Mouse (Mus musculus) midbrain, embryonic 12.5 days (tissue): ENCODE results near the gene Ankrd9. TPM values are rescaled to one million over a fixed set of nuclear protein-coding genes. Genes with fewer than 3 reads are reported as not detected.

Experiments used
- ATAC-seq: fragments of 200-750 bp; cut with Nextera tagmentation; 2 replicates; pipeline ENCODE4 v1.8.0; 2017; ENCODE audit warnings: low read depth, moderate TSS enrichment, moderate library complexity; ENCODE audit not compliant: low FRiP score
- H3K27ac ChIP-seq: fragments of 300-500 bp; sonication (generic); replicated peaks from 2 replicates; pipeline ENCODE4 v1.5.1; 2016; ENCODE audit warnings: mild to moderate bottlenecking
- H3K27me3 ChIP-seq: fragments of 300-500 bp; sonication (generic); 2 replicates; pipeline ENCODE4 v1.6.1; 2016; ENCODE audit warnings: mild to moderate bottlenecking
- H3K36me3 ChIP-seq: fragments of 300-500 bp; sonication (generic); 2 replicates; pipeline ENCODE4 v1.6.1; 2016
- H3K4me1 ChIP-seq: fragments of 300-500 bp; sonication (generic); 2 replicates; pipeline ENCODE4 v1.6.1; 2016
- H3K4me2 ChIP-seq: fragments of 300-500 bp; sonication (generic); replicated peaks from 2 replicates; pipeline ENCODE4 v1.6.1; 2016; ENCODE audit warnings: mild to moderate bottlenecking, moderate library complexity
- H3K4me3 ChIP-seq: fragments of 300-500 bp; sonication (generic); 2 replicates; pipeline ENCODE4 v1.5.1; 2016; ENCODE audit warnings: mild to moderate bottlenecking
- H3K9ac ChIP-seq: fragments of 300-500 bp; sonication (generic); replicated peaks from 2 replicates; pipeline ENCODE4 v1.6.1; 2016; ENCODE audit warnings: mild to moderate bottlenecking, moderate library complexity
- H3K9me3 ChIP-seq: fragments of 300-500 bp; sonication (generic); 2 replicates; pipeline ENCODE4 v1.6.1; 2016; ENCODE audit warnings: mild to moderate bottlenecking
- WGBS: fragments of 180-500 bp; shearing (Covaris S2); methylation state at CpG from one replicate; pipeline ENCODE4 v1.1.7; 2016; 5-methylcytosine and 5-hydroxymethylcytosine counted together
- polyA plus RNA-seq: library from polyadenylated mRNA; unstranded; fragments of >200 nt; fragmentation: Nextera tagmentation; extraction: Ambion mirVana; gene quantifications from 2 replicates; pipeline ENCODE4 v1.2.1, GENCODE M21; 2016

The Ankrd9 gene
- polyA plus RNA-seq, 1 experiment from 2014 or later: 11.7 TPM

DNA sequence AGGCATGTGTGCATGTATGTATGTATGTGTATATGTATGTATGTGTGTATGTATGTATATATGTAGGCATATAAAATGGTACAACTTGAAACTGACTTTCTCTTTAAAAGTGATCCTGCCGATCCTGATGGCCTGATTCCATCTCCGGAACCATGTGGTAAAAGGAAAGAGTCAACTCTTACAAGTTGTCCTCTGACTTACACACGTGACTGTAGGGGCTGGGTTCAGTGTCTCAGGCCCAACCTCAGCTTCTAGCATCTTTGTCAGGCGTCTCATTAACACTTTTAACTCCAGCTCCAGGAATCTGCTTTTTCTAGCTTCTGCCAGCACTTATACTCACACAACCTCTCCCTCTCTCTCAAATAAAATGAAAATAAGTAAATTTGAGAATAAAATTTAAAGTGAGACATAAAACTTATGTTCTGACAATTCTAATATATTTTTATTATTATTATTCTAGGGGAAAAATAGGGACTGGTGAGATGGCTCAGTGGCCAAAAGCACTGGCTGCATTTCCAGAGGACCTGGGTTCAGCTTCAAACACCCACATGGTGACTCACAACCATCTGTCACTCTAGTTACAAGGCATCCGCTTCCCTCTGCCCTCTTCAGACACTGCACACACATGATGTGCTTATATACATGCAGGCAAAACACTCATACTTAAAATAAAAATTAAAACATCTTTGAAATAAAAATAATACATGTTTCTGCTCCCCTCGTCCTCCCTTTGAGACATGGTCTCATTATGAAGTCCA, 26.0 kb downstream of the Ankrd9 start:
- WGBS: 84% methylated on average over 6 of the region's 6 CpGs

DNA sequence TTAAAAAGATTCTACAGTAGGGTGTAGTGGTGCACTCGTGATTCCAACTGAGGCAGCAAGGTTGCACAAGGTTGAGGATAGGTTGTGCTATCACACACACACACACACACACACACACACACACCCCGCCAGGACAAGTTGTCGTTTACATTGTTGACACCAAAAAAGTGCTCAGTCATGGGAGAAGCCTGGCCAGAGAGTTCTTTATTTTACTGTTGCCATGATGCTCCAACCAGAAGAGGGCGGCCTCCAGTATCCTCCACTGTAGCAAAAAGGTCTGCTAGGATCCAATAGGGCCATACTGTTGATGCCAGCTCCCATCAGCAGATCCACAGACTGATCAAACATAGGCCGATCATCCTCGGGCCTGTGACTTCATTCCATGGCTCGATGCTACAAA, 27.6 kb downstream of the Ankrd9 start:
- Histone ChIP-seq H3K9me3 (no peaks in the 10 kb centered on the region), H3K4me3 (no peak overlapping the region), H3K4me1 (no peaks in the 10 kb centered on the region), H3K4me2 (no peak overlapping the region), H3K9ac (no peak overlapping the region), H3K27me3 (no peaks in the 10 kb centered on the region), H3K27ac (no peak overlapping the region), H3K36me3 (peaks cover 40% of the 10 kb centered on the region)
- no peak for ATAC-seq
- 87% methylated on average over 7 of the region's 7 CpGs for WGBS

More for the DNA sequence above, 26.0 kb downstream of the Ankrd9 start:
- no peak for ATAC-seq
- Histone ChIP-seq H3K36me3 (peaks cover 40% of the 10 kb centered on the region), H3K4me3 (no peak overlapping the region), H3K27me3 (no peaks in the 10 kb centered on the region), H3K27ac (no peak overlapping the region), H3K9ac (no peak overlapping the region), H3K4me1 (no peaks in the 10 kb centered on the region), H3K9me3 (no peaks in the 10 kb centered on the region), H3K4me2 (no peak overlapping the region)

GRCm38 (mm10) chr12:110950151-110950550, 28.7 kb downstream of the Ankrd9 start:
- H3K27me3 ChIP-seq: no peaks in the 10 kb centered on the region
- no peak overlapping the region for H3K4me3 ChIP-seq
- no peak overlapping the region for H3K27ac ChIP-seq
- no peak for ATAC-seq
- peaks cover 39% of the 10 kb centered on the region for H3K36me3 ChIP-seq
- no peak overlapping the region for H3K9ac ChIP-seq
- WGBS: 89% methylated on average over 4 of the region's 4 CpGs
- no peak overlapping the region for H3K4me2 ChIP-seq
- no peaks in the 10 kb centered on the region for H3K4me1 ChIP-seq
- H3K9me3 ChIP-seq: no peaks in the 10 kb centered on the region

DNA sequence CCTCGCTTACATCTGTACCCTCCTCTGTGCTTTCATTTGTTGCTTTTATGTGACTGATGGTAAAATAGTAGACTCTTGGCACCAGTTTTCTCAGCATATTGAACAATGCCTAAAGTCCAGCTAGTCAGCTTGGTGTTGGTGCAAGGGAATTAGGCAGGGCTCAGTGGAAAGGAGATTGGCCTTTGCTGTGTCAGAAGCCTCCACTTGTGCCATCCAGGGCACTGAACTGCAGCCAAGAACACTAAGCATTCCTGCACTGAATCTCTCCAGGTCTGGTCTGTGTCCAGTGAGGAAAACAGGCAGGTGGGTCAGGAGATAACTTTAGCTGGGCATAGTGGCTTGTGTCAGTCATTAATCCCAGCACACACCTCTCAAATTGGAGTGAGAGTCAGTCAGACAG, 29.4 kb downstream of the Ankrd9 start:
- no peak for ATAC-seq
- no peaks in the 10 kb centered on the region for H3K4me1 ChIP-seq
- no peaks in the 10 kb centered on the region for H3K9me3 ChIP-seq
- WGBS: 86% methylated on average over 1 of the region's 1 CpGs
- no peak overlapping the region for H3K27ac ChIP-seq
- H3K27me3 ChIP-seq: no peaks in the 10 kb centered on the region
- H3K4me2 ChIP-seq: no peak overlapping the region
- peaks cover 39% of the 10 kb centered on the region for H3K36me3 ChIP-seq
- H3K9ac ChIP-seq: no peak overlapping the region
- no peak overlapping the region for H3K4me3 ChIP-seq

DNA sequence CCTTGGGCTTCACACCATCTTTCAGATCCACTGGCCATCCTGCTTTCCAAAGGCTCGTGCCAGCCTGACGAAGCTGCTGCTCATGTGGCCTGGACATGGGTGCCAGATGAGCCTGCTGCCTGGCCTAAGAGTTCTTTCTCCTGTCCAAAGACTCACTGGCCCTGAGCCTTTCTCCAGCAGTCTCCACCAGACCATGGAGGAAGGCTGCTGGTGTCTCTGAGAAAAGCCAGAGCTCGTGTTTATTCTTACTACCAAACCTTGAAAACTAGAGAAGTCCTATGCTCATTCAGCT, 30.0 kb downstream of the Ankrd9 start:
- Histone ChIP-seq H3K4me2 (no peak overlapping the region), H3K27me3 (no peaks in the 10 kb centered on the region), H3K4me3 (no peak overlapping the region), H3K4me1 (no peaks in the 10 kb centered on the region), H3K9ac (no peak overlapping the region), H3K9me3 (no peaks in the 10 kb centered on the region), H3K27ac (no peak overlapping the region), H3K36me3 (peaks cover 37% of the 10 kb centered on the region)
- WGBS: 87% methylated on average over 3 of the region's 3 CpGs
- no peak for ATAC-seq

GRCm38 (mm10) chr12:110948082-110948909, 30.5 kb downstream of the Ankrd9 start:
- no peak overlapping the region for H3K4me2 ChIP-seq
- no peaks in the 10 kb centered on the region for H3K4me1 ChIP-seq
- WGBS: 95% methylated on average over 6 of the region's 6 CpGs
- H3K36me3 ChIP-seq: peaks cover 37% of the 10 kb centered on the region
- H3K27me3 ChIP-seq: no peaks in the 10 kb centered on the region
- H3K4me3 ChIP-seq: no peak overlapping the region
- no peaks in the 10 kb centered on the region for H3K9me3 ChIP-seq
- no peak for ATAC-seq
- H3K9ac ChIP-seq: no peak overlapping the region
- no peak overlapping the region for H3K27ac ChIP-seq

- Histone ChIP-seq H3K4me1 (no peaks in the 10 kb centered on the region), H3K4me2 (no peak overlapping the region), H3K27me3 (no peaks in the 10 kb centered on the region), H3K36me3 (peaks cover 43% of the 10 kb centered on the region), H3K9me3 (no peaks in the 10 kb centered on the region), H3K9ac (no peak overlapping the region), H3K27ac (no peak overlapping the region), H3K4me3 (no peak overlapping the region)
- no peak for ATAC-seq
- WGBS: 84% methylated on average over 7 of the region's 7 CpGs
Measured at GRCm38 (mm10) chr12:110946216-110946615, 32.6 kb downstream of the Ankrd9 start.

DNA sequence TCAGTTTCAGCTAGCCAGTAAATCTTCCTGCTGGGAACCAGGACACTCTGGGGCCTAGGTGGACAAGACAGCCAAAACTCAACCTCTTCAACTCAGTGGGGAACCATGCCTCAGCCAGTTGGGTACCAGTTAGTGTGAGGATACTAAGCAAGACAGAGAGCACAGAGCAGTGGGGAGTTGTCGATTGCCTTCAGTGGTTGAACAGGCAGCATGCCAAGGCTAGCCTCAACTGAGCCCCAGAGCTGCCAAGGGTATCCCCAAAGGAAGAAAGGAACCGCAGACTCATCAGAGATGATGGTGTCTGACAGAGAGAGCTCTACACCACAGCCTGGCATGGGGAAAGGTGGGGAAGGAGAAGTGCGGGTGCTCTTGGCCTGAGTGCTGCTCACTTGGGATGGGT, 38.0 kb downstream of the Ankrd9 start:
- no peak for ATAC-seq
- Histone ChIP-seq H3K4me2 (no peak overlapping the region), H3K4me1 (no peaks in the 10 kb centered on the region), H3K27me3 (no peaks in the 10 kb centered on the region), H3K36me3 (peaks cover 34% of the 10 kb centered on the region), H3K9me3 (no peaks in the 10 kb centered on the region), H3K4me3 (no peak overlapping the region), H3K27ac (no peak overlapping the region), H3K9ac (no peak overlapping the region)
- 93% methylated on average over 3 of the region's 3 CpGs for WGBS

DNA sequence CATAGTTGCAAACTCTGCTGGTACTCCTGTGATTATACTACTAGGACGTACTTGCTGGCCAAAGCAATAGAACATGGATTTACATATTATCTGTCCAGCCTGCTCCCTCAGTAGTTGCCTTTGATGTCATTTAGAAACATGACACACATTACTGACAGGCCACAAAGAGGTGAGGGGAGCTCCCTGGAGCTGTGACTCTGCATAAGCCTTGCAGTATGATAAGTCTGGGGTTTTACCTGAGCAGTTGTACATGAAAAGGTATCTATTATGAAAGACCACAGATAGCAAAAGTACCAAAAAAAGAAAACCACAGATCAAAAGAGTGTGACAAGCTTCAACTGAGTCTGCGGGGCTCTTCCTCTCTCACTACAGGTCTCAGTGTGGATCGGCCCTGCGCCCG, 39.5 kb downstream of the Ankrd9 start:
- no peaks in the 10 kb centered on the region for H3K27me3 ChIP-seq
- no peak overlapping the region for H3K27ac ChIP-seq
- H3K9me3 ChIP-seq: no peaks in the 10 kb centered on the region
- ATAC-seq: no peak
- no peak overlapping the region for H3K4me3 ChIP-seq
- H3K36me3 ChIP-seq: peaks cover 27% of the 10 kb centered on the region
- H3K4me1 ChIP-seq: no peaks in the 10 kb centered on the region
- 91% methylated on average over 5 of the region's 5 CpGs for WGBS
- no peak overlapping the region for H3K4me2 ChIP-seq
- no peak overlapping the region for H3K9ac ChIP-seq

GRCm38 (mm10) chr12:110937496-110937895, 41.3 kb downstream of the Ankrd9 start:
- H3K27ac ChIP-seq: no peak overlapping the region
- no peak for ATAC-seq
- no peak overlapping the region for H3K4me2 ChIP-seq
- H3K4me3 ChIP-seq: no peak overlapping the region
- no peak overlapping the region for H3K9ac ChIP-seq
- WGBS: 90% methylated on average over 5 of the region's 5 CpGs
- no peaks in the 10 kb centered on the region for H3K9me3 ChIP-seq
- no peaks in the 10 kb centered on the region for H3K4me1 ChIP-seq
- no peaks in the 10 kb centered on the region for H3K27me3 ChIP-seq
- H3K36me3 ChIP-seq: peaks cover 41% of the 10 kb centered on the region

DNA sequence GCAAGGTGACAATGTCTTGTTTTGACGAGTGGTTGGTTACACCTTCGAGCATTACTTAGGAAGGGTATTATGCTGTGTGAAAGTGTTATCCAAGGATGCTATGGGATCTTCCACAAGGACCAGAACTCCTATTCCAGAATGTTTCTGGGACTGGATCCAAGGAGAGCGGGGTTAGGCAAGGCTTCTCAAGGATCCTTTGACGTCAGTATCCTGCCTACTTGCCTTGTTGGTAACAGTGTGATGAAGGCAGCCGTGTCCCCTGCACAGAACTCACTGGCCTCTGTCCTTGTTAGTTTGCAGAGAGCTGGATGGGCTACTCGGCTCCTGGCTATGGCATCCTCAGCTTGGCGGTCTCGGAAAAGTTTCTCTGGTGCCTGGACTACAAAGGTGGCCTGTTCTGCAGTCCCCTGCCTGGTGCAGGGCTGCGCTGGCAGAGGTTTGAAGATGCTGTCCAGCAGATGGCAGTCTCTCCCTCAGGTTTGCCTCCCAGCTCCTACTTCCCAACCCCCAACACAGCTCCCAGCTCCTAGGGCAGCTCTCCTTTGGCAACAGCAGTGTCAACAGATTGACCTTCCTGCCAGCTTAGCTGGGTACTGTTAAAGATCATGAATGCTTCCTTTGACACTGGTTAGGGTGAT, 42.7 kb downstream of the Ankrd9 start:
- H3K9ac ChIP-seq: no peak overlapping the region
- H3K4me3 ChIP-seq: no peak overlapping the region
- no peak overlapping the region for H3K4me2 ChIP-seq
- WGBS: 61% methylated on average over 9 of the region's 9 CpGs
- no peak overlapping the region for H3K27ac ChIP-seq
- H3K9me3 ChIP-seq: no peaks in the 10 kb centered on the region
- no peaks in the 10 kb centered on the region for H3K4me1 ChIP-seq
- peak; percentile 86 for ATAC-seq
- H3K36me3 ChIP-seq: peaks cover 44% of the 10 kb centered on the region
- H3K27me3 ChIP-seq: no peaks in the 10 kb centered on the region

- Histone ChIP-seq H3K4me2 (no peak overlapping the region), H3K4me3 (no peak overlapping the region), H3K36me3 (peaks cover 42% of the 10 kb centered on the region), H3K9ac (no peak overlapping the region), H3K27ac (no peak overlapping the region), H3K9me3 (no peaks in the 10 kb centered on the region), H3K27me3 (no peaks in the 10 kb centered on the region), H3K4me1 (no peaks in the 10 kb centered on the region)
- 78% methylated on average over 5 of the region's 5 CpGs for WGBS
- ATAC-seq: no peak
Measured at GRCm38 (mm10) chr12:110932820-110933219, 46.0 kb downstream of the Ankrd9 start.
